Mouse (Mus musculus) intestine, embryonic 14.5 days (tissue): Measurements from ENCODE around the gene Eno1. TPM values are rescaled to one million over a fixed set of nuclear protein-coding genes. Genes with fewer than 3 reads are reported as not detected.

ENCODE experiments used
- ATAC-seq: fragments of 200-750 bp; cut with Nextera tagmentation; replicated peaks from 2 replicates; pipeline ENCODE4 v1.8.0; 2017; ENCODE audit warnings: low read depth, moderate number of reproducible peaks, moderate TSS enrichment, moderate library complexity; ENCODE audit not compliant: low FRiP score, low TSS enrichment
- DNase-seq: peaks from one replicate; pipeline ENCODE4 v3.0.0-alpha.2; 2018; ENCODE audit warnings: low spot score
- H3K27ac ChIP-seq: fragments of 300-500 bp; sonication (generic); 2 replicates; pipeline ENCODE4 v1.5.1; 2014; ENCODE audit warnings: low read depth, mild to moderate bottlenecking, control low read depth
- H3K27me3 ChIP-seq: fragments of 300-500 bp; sonication (generic); replicated peaks from 2 replicates; pipeline ENCODE4 v1.6.1; 2014; ENCODE audit warnings: low read length, control low read depth; ENCODE audit not compliant: control insufficient read depth, insufficient read depth
- H3K36me3 ChIP-seq: fragments of 300-500 bp; sonication (generic); 2 replicates; pipeline ENCODE4 v1.6.1; 2014; ENCODE audit warnings: low read length, control low read depth; ENCODE audit not compliant: control insufficient read depth, insufficient read depth
- H3K4me1 ChIP-seq: fragments of 300-500 bp; sonication (generic); replicated peaks from 2 replicates; pipeline ENCODE4 v1.6.1; 2014; ENCODE audit warnings: low read length, control low read depth, mixed read lengths; ENCODE audit not compliant: control insufficient read depth, insufficient read depth
- H3K4me2 ChIP-seq: fragments of 300-500 bp; sonication (generic); 2 replicates; pipeline ENCODE4 v1.6.1; 2014; ENCODE audit warnings: low read length
- H3K4me3 ChIP-seq: fragments of 300-500 bp; sonication (generic); 2 replicates; pipeline ENCODE4 v1.5.1; 2014; ENCODE audit warnings: low read depth, low read length, control low read depth, mixed read lengths
- H3K9ac ChIP-seq: fragments of 300-500 bp; sonication (generic); 2 replicates; pipeline ENCODE4 v1.6.1; 2014; ENCODE audit warnings: mild to moderate bottlenecking, low read length
- H3K9me3 ChIP-seq: fragments of 300-500 bp; sonication (generic); 2 replicates; pipeline ENCODE4 v1.6.1; 2016; ENCODE audit warnings: low read length, control low read depth; ENCODE audit not compliant: control insufficient read depth
- WGBS: fragments of 180-500 bp; shearing (Covaris S2); extraction: QIAGEN DNeasy Blood & Tissue Kit; methylation state at CpG from one replicate; pipeline ENCODE4 v1.1.7; 2014; 5-methylcytosine and 5-hydroxymethylcytosine counted together
- polyA plus RNA-seq: library from polyadenylated mRNA; unstranded; fragments of >200 nt; fragmentation: Nextera tagmentation; extraction: Ambion mirVana; gene quantifications from 2 replicates; pipeline ENCODE4 v1.2.1, GENCODE M21; 2014

Gene Eno1
- polyA plus RNA-seq, result 1,930 and 1,939 TPM in 2 replicates

DNA sequence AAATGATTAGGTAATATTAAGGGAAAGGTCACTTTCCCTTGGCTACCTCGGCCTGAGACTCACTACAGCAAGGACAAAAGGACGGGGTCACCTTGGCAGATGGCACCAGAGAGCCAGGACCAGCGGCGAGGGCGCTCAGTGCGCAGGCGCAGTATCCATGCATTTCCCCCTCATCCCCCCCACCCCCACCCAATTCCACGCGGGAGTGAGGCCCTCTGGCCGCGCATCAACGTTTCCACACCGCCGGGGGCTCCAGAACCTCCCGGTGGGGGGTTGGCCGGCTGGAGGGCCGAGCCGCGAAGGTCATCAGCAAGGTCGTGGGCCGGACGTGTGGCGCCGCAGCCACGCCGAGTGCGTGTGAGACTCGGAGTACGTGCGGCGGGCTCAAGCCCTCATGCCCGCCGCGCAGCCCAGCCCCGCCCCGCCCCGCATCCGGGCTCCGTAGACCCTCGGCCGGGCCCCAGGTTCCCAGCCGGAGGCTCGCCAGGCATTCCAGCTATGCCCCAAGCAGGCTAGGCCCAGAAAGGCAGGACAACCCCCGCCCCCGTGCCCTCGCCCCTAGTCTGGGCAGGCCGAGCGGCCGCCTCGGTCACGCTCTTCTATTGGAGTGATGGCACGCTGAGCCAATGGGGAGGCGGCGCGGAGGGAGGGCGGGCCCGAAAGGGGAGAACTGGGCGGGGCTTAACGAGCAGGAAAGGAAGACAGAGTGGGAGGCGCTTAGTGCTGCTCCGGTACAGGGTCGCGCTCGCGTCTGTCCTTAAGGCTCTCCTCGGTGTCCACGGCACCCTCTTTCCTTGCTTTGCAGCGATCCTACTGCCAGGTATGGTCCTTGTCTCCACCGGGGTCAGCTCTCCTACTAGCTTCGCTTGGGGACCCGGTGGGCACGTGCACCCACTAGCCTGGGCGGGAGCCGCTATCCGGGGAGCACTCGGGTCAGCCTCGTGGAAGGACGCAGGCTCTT is at the start of gene Eno1:
TSS of gene Eno1 (plus strand) at position 201 of the 961 bp plus-strand sequence.
- peaks cover 23% of the 10 kb centered on the region for H3K36me3 ChIP-seq
- H3K9ac ChIP-seq, result peak within 1 kb of the TSS; percentile 88
- ATAC-seq (peak; percentile 97), DNase-seq (peak; percentile 100)
- H3K4me2 ChIP-seq, result peak within 1 kb of the TSS; percentile 77
- H3K27me3 ChIP-seq, result no peaks in the 10 kb centered on the region
- H3K4me1 ChIP-seq, result peaks cover 32% of the 10 kb centered on the region
- peak within 1 kb of the TSS; percentile 97 for H3K4me3 ChIP-seq
- WGBS, result under 1% methylated on average over 76 of the region's 78 CpGs
- peak within 1 kb of the TSS; percentile 99 for H3K27ac ChIP-seq
- no peaks in the 10 kb centered on the region for H3K9me3 ChIP-seq

DNA sequence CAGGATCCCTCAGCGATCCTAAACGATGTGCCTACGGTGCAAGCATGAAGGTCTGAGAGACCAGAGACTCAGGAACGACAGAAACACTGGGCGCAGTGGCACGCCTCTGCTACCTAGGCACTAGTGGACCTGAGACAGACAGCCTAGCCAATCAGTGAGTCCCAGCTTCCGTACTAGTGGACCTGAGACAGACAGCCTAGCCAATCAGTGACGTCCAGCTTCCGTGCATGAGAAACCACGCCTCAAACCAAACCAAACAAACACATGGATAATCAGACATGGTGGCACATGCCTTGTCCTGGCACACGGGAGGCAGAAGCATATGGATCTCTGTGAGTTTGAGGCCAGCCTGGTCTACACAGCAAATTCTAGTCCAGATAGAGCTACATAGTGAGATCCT is 48.3 kb upstream of the Eno1 start:
- no peaks in the 10 kb centered on the region for H3K27me3 ChIP-seq
- no peaks in the 10 kb centered on the region for H3K36me3 ChIP-seq
- no peak overlapping the region for H3K27ac ChIP-seq
- ATAC-seq, result no peak
- DNase-seq, result no peak
- no peak overlapping the region; the same call in 1 of the 2 replicates for H3K4me3 ChIP-seq
- peak overlapping the region; percentile 5 for H3K4me2 ChIP-seq
- H3K9me3 ChIP-seq, result no peaks in the 10 kb centered on the region
- H3K4me1 ChIP-seq, result no peaks in the 10 kb centered on the region
- WGBS, result 49% methylated on average over 11 of the region's 11 CpGs
- no peak overlapping the region for H3K9ac ChIP-seq

DNA sequence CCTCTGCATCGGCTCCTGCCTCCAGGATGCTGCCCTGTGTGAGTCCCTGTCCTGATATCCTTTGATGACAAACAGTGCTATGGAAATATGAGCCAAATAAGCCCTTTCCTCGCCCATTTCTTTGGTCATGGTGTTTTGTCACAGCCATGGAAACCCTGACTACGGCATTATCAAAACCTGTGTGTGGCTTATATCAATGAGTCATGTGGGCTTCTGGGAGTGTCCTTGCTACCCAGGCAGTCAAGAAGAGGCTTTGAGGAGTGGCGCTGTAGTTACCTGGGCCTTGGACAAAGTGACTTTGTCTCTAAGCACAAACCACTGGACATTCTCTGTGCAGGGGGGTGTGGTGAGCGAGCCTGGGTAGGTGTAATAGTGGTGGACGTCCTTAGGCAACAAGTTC is 44.3 kb upstream of the Eno1 start:
- DNase-seq (no peak), ATAC-seq (no peak)
- H3K36me3 ChIP-seq, result no peaks in the 10 kb centered on the region
- no peak overlapping the region for H3K27ac ChIP-seq
- no peaks in the 10 kb centered on the region for H3K4me1 ChIP-seq
- H3K27me3 ChIP-seq, result no peaks in the 10 kb centered on the region
- 77% methylated on average over 6 of the region's 6 CpGs for WGBS
- H3K9ac ChIP-seq, result no peak overlapping the region
- H3K4me2 ChIP-seq, result no peak overlapping the region
- no peaks in the 10 kb centered on the region for H3K9me3 ChIP-seq
- no peak overlapping the region for H3K4me3 ChIP-seq

DNA sequence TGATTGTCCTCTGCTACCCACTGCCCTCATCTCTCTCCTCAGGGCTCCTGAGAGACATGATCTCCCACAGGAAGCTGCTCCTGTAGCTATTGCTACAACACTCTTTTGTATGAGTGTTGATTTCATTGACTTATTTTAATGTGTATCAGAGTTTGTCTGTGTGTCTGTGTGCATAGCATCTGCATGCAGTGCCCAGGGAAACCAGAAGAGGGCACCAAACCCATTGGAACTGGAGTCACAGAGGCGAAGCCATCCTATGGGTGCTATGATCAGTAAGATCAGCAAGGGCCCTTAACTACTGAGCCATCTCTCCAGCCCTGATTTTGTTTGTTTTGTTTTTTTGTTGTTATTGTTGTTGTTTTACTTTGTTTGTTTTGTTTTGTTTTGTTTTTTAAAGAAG is 42.6 kb upstream of the Eno1 start:
- H3K4me3 ChIP-seq, result no peak overlapping the region
- no peaks in the 10 kb centered on the region for H3K27me3 ChIP-seq
- H3K27ac ChIP-seq, result no peak overlapping the region
- H3K4me2 ChIP-seq, result no peak overlapping the region
- ATAC-seq (no peak), DNase-seq (peak; percentile 81)
- WGBS, result 55% methylated on average over 1 of the region's 1 CpGs
- no peaks in the 10 kb centered on the region for H3K36me3 ChIP-seq
- no peaks in the 10 kb centered on the region for H3K9me3 ChIP-seq
- H3K4me1 ChIP-seq, result no peaks in the 10 kb centered on the region
- no peak overlapping the region for H3K9ac ChIP-seq

DNA sequence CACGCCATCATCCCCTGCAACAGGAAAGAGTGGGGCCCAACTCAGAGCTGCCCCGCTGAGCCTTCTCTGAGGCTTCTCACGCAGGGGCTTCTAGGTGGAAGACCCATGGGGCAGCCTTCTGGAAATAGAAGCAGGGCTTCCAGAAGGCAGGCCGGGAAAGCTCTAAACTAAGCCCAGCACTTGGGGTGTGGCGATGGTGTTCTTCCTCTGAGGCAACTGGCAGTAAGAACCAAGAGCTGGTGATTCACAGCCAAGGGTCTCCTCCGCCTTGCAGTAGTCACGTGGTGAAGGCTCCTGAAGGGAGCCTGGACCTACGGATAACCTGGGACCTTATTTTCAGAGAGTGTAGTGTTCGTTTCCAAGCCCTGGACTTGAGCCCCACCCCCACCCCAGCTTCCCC is 38.3 kb upstream of the Eno1 start:
- Histone ChIP-seq H3K9ac (no peak overlapping the region), H3K36me3 (no peaks in the 10 kb centered on the region), H3K27me3 (no peaks in the 10 kb centered on the region), H3K27ac (no peak overlapping the region), H3K4me2 (no peak overlapping the region), H3K9me3 (no peaks in the 10 kb centered on the region), H3K4me1 (no peaks in the 10 kb centered on the region), H3K4me3 (no peak overlapping the region)
- 73% methylated on average over 9 of the region's 9 CpGs for WGBS
- ATAC-seq (no peak), DNase-seq (no peak)

DNA sequence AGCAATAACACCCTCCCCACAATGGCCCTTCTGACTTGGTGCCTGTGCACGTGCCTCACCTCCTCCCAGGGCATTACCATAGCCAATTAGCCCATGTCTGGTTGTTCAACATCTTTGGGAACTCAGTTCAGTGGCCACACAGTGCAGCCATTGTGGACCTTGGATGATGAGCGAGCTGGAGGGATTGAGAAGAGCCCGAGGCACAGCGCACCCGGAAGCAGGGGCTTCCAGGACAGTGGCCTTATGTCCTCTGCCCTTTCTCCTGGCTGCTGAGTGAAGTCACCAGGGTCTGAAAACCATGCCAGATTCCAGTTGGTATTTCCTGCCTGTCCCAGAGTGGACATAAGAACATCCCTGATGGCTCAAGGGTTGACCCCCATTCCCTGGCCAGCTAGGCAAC is 35.3 kb upstream of the Eno1 start, which contains the start of gene Car6:
TSS of gene Car6 (minus strand) at position 101 of the 400 bp plus-strand sequence.
- 76% methylated on average over 5 of the region's 5 CpGs for WGBS
- DNase-seq, result no peak
- no peaks in the 10 kb centered on the region for H3K4me1 ChIP-seq

DNA sequence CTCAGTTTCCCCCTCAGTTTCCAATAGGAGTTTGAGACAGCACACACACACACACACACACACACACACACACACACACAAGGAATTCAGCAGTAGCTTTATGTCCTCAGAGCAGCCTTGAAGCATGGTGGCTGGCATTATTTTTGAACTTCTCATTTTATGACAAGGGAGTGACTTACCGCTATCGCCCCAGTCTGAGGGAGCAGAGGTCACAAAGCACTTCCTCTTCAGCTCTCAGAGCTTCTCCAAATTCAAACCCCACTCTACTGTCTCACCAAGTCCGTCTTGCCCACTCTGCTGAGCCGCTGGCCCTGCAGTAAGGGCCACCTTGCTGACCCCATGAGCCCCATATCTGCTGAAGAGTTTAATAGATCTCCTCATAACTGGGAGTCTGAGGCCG is 33.8 kb upstream of the Eno1 start:
- no peaks in the 10 kb centered on the region for H3K27me3 ChIP-seq
- H3K9ac ChIP-seq, result no peak overlapping the region
- no peak for ATAC-seq
- no peaks in the 10 kb centered on the region for H3K9me3 ChIP-seq
- H3K4me2 ChIP-seq, result no peak overlapping the region
- no peak overlapping the region for H3K4me3 ChIP-seq
- no peak overlapping the region for H3K27ac ChIP-seq
- no peak for DNase-seq
- H3K36me3 ChIP-seq, result no peaks in the 10 kb centered on the region
- H3K4me1 ChIP-seq, result no peaks in the 10 kb centered on the region
- WGBS, result 74% methylated on average over 5 of the region's 5 CpGs

More for the DNA sequence above, 35.3 kb upstream of the Eno1 start, which contains the start of gene Car6:
- Histone ChIP-seq H3K9ac (no peak within 1 kb of the TSS), H3K27ac (no peak within 1 kb of the TSS), H3K27me3 (no peaks in the 10 kb centered on the region), H3K9me3 (no peaks in the 10 kb centered on the region), H3K4me2 (no peak within 1 kb of the TSS), H3K4me3 (no peak within 1 kb of the TSS), H3K36me3 (no peaks in the 10 kb centered on the region)
- no peak for ATAC-seq

DNA sequence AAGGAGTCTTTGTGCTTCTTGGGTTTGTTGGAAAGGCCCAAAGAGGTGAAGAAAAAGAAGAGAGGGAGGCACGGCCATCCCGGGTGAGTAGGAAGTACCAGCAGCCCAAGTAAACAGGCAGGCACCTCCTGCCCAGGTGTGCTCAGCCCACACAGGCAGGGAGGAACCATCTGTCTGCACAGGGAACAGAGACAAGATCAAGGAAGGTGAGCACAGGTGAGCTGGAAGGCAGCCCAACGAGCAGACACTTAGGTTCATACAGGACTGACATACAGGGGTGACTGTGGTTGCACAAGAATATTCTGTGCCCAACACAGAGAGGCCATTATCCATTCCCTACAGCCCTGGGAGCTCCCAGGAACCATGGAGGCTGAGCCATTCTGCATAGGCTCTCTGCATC is 31.6 kb upstream of the Eno1 start:
- Histone ChIP-seq H3K27ac (no peak overlapping the region), H3K9ac (no peak overlapping the region), H3K36me3 (no peaks in the 10 kb centered on the region), H3K4me2 (no peak overlapping the region), H3K4me1 (no peaks in the 10 kb centered on the region), H3K4me3 (no peak overlapping the region), H3K27me3 (no peaks in the 10 kb centered on the region), H3K9me3 (no peaks in the 10 kb centered on the region)
- ATAC-seq (no peak), DNase-seq (no peak)
- WGBS, result 78% methylated on average over 3 of the region's 3 CpGs
